Mouse (Mus musculus): ENCODE measurements around the gene Szrd1.
A peak's percentile ranks its signal among the peaks of the same experiment; 100 is the strongest.

Gene Szrd1

GRCm38 (mm10) chr4:141159666-141160065 is 20.1 kb upstream of the Szrd1 start:
- TF ChIP-seq GATA4 (IDR thresholded peaks at IDR 0.05; ENCODE audit: insufficient replicate concordance, low read length): no peak

GRCm38 (mm10) chr4:141159093-141159492 is 19.5 kb upstream of the Szrd1 start:
- TF ChIP-seq GATA4 (IDR thresholded peaks at IDR 0.05; ENCODE audit: insufficient replicate concordance, low read length): no peak

- TF ChIP-seq GATA4 (IDR thresholded peaks at IDR 0.05; ENCODE audit: insufficient replicate concordance, low read length): no peak
Observed at GRCm38 (mm10) chr4:141158609-141159008, 19.0 kb upstream of the Szrd1 start.

- no peak for TF ChIP-seq GATA4 (IDR thresholded peaks at IDR 0.05; ENCODE audit: insufficient replicate concordance, low read length)
Observed at GRCm38 (mm10) chr4:141157485-141157884, 17.9 kb upstream of the Szrd1 start.

- TF ChIP-seq GATA4 (IDR thresholded peaks at IDR 0.05; ENCODE audit: insufficient replicate concordance, low read length): no peak
Observed at GRCm38 (mm10) chr4:141149116-141149515, 9.5 kb upstream of the Szrd1 start.

GRCm38 (mm10) chr4:141148009-141148801 is 8.6 kb upstream of the Szrd1 start:
- no peak for TF ChIP-seq GATA4 (IDR thresholded peaks at IDR 0.05; ENCODE audit: insufficient replicate concordance, low read length)

GRCm38 (mm10) chr4:141147112-141148008 is 7.8 kb upstream of the Szrd1 start, which contains the start of gene Fbxo42:
TSS of gene Fbxo42 (plus strand) at chr4:141147913.
- TF ChIP-seq GATA4 (IDR thresholded peaks at IDR 0.05; ENCODE audit: insufficient replicate concordance, low read length): peak; percentile 86

- no peak for TF ChIP-seq GATA4 (IDR thresholded peaks at IDR 0.05; ENCODE audit: insufficient replicate concordance, low read length)
Observed at GRCm38 (mm10) chr4:141146491-141147033, 7.0 kb upstream of the Szrd1 start.

- TF ChIP-seq GATA4 (IDR thresholded peaks at IDR 0.05; ENCODE audit: insufficient replicate concordance, low read length): no peak
Observed at GRCm38 (mm10) chr4:141142285-141142811, 2.8 kb upstream of the Szrd1 start.

GRCm38 (mm10) chr4:141140967-141141366 is 1.4 kb upstream of the Szrd1 start:
- TF ChIP-seq GATA4 (IDR thresholded peaks at IDR 0.05; ENCODE audit: insufficient replicate concordance, low read length): no peak

- no peak for TF ChIP-seq GATA4 (IDR thresholded peaks at IDR 0.05; ENCODE audit: insufficient replicate concordance, low read length)
Observed at GRCm38 (mm10) chr4:141138425-141139115, 1.0 kb downstream of the Szrd1 start.

GRCm38 (mm10) chr4:141136126-141136525 is 3.4 kb downstream of the Szrd1 start:
- no peak for TF ChIP-seq GATA4 (IDR thresholded peaks at IDR 0.05; ENCODE audit: insufficient replicate concordance, low read length)

- TF ChIP-seq GATA4 (IDR thresholded peaks at IDR 0.05; ENCODE audit: insufficient replicate concordance, low read length): no peak; the same call in 1 of the 2 replicates
Observed at GRCm38 (mm10) chr4:141134751-141135530, 4.6 kb downstream of the Szrd1 start.

GRCm38 (mm10) chr4:141134031-141134441 is 5.5 kb downstream of the Szrd1 start:
- TF ChIP-seq GATA4 (IDR thresholded peaks at IDR 0.05; ENCODE audit: insufficient replicate concordance, low read length): no peak
